Mouse (Mus musculus) heart, adult 9 months (tissue): Measurements from ENCODE around the gene Gm9780.
"Not testable (repeated sequence)": the region's sequence is repeated elsewhere in the genome, so short reads cannot be mapped to it uniquely, and the experiment has no call there.

ENCODE experiments used
- DNase-seq, 2 experiments: peaks; one replicate each; pipeline ENCODE4 v3.0.0; 2022; ENCODE audit warnings: low spot score in 2 of 2

Gm9780 gene

DNA sequence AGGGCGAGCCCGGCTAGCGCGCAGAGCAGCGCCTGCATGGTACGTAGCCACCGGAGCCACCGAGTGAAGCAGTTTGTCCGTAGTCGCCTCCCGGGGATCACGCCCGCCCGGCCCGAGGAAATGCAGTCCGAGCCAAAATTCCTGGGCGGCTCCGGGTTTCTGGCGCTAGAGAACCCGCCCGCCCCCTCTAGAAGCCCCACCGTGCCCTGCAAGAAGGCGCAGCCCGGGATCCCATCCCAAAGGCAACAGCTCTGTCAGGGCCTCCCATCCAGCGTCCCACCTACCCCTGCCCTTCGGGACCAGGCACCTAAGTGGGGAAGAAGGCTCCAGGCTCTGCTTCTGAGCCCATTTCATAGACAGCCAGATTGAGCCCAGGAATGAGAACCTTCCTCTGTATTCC is at the start of gene Gm9780:
TSS of gene Gm9780 (minus strand) at position 101 of the 400 bp plus-strand sequence.
- not testable (repeated sequence) for DNase-seq

DNA sequence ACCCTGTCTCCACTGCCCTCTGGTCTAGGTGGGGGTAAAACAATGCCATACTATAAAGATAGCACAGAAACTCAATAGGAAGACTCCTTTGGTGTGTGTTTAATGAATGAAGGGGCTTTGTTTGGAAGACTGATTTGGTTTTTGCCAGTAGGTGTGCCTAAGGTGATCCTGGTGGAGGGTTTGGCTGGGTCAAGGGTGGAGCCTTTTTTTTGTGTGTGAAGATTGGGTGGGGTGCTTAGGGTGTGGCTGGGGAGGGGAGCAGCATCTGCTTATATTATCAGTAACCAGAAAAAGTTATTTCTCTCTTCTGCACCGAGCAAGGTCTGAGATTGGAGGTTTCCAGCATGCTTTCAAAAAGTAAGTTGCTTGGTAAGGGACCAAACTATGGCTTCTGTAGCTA is 39.5 kb upstream of the Gm9780 start, which contains the start of gene Cphx3:
TSS of gene Cphx3 (plus strand) at position 301 of the 400 bp plus-strand sequence.
- DNase-seq: not testable (repeated sequence)

DNA sequence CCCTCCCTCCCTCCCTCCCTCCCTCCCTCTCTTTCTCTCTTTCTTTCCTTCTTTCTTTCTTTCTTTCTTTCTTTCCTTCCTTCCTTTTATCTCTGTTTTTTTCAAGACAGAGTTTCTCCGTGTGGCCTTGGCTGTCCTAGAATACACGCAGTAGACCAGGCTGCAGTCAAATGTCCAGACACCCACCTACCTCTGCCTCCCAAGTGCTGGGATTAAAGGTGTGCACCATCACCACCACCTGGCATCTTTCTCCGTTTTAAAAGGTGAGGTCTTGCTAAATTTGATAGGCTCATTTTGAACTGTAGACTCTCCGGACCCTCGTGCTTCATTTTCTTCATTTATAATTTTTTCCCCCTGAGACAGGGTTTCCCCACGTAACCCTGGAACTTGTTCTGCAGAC is 38.7 kb upstream of the Gm9780 start, which contains the start of gene Cphx2:
TSS of gene Cphx2 (plus strand) at position 301 of the 400 bp plus-strand sequence.
- DNase-seq: not testable (repeated sequence)

DNA sequence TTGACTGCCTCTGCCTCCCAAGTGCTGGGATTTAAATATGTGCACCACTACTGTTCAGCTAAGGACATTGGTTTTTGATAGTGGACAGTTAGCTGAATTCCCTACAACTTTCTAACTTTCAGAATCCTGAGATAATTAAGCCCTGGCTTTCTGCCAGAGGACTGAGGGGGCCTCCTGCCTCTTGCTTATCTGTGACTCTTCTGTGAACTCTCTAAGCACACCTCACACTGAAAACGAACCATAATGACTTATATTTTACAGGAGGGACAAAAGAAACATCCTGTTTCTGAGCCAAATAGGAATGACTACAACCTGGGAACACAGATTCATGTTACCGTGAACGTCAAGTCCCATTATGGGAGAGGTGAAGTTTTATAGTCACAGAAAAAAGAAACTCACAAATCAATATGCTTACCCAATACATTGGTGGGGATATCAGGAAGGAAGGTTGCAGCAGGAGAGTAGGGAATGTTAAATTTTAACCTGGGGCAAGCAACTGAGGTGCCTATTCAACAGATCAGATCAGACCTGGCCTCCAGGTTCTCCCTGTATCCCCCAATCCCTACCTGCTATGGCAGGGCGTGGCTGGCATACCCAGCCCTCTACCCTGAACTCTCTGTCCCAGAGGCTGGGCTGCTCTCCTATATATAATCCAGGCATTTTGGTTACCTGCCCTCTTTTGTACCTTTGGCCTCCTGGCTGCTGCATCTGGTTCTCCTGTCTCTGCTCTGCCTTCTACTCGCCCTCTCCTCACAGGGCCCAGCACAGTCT is 34.3 kb upstream of the Gm9780 start:
- DNase-seq: not testable (repeated sequence)

DNA sequence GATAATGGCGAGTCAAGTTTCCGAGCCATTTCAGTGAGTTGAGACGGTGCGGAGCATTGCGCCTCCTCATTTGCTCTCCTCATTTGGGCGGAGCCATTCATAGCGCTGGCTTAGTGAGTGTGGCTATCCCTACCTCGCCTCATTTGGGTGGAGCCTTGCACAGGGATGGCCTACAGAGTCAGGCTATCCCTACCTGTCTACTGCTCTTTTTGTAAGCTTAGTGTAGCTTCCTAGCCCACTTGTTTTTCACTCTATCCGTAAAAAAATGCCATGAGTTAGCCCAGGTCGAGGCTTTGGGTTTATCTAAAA is 24.8 kb upstream of the Gm9780 start, which contains the start of gene Tmem254c:
TSS of gene Tmem254c (minus strand) at position 31 of the 309 bp plus-strand sequence.
- DNase-seq: not testable (repeated sequence)

DNA sequence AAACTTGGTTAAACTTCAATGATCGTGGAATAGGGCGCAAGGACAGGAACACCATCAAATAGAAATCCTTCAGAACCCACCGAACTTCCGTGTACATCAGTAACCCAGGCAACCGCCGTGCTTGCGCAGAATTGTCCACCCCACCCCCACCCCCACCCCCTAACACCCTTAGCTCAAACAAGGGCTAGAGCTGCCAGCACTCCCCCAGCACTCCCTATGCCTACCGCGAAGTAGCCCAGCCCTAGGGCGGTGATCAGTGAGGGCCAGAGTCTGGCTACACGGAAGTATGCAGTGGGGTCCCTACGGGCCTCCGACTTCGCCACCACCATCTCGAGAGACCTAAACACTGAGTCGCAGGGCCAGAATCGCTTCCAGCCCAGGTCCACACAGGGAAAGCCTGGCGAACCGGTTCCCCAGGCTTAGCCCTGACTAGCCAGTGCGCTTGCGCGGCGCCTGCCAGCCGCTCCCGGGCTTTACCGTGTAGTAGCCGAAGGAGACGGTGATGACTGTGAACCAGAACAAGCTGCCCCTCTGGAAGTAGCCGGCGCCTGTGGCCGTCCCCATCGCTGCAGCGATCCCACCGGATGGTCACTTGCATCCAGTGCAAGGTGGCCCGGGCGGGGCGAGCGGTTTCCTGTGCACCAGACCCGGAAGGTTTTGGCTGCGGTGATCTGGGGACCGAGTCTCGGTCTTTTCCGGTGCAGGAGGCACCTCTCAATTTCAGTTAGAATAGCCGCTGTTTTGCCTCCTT is 24.2 kb upstream of the Gm9780 start:
- DNase-seq: not testable (repeated sequence)

DNA sequence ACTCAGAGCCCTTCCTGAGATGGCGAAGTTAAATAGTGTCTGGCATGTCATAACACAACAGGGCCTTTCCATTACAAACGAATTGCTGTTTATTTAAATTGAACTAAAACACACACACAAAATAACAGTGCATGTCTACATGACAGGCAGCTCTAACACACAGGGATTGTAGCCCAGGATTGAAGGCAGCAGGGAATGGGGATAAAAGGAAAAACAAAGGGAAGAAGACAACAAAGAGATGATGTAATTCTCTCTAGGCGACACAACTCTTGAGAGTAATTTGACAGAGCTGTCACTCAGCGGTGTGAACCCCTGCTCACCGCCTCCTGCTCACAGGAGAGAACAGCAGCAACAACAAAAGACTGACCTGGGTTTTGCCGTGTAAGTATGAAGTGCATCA is 16.9 kb upstream of the Gm9780 start:
- not testable (repeated sequence) for DNase-seq

DNA sequence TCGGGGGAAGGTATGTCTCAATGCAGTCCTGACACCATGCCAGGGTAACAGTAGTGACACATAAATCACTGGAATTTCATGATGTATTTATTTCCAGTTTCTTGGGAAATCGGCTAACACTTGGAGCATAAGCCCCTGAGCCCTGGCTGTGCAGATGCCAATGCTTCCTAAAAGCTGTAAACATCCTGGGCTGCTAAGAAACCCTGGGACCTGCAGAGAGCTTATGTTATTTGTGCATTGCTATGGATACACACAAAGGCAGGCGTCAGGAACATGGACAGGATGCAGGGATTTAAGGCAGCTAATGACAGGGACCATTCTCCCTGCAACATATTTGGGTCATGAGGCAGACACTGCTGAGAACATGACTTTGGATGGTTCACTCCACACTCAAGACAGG is 15.7 kb upstream of the Gm9780 start:
- DNase-seq: not testable (repeated sequence)

DNA sequence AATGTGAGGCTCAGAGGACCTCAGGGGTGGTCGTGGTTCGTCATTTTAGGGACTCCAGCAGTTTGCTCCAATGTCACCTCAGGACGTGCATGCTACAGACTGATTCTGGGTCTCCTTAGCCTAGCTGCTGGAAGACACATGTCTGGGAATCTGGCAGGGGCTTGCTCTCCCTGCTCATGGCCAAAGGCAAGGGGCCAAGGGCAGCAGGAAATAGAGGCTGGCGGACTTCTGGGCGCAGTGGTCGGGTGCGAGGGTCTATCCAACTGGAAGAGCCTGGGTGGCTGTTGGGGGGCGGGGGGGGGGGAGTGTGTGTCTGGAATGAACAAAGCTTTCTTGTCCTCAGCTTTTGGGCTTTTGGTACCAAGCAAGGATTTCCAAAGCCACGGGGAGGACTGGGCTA is 6.3 kb upstream of the Gm9780 start:
- not testable (repeated sequence) for DNase-seq

DNA sequence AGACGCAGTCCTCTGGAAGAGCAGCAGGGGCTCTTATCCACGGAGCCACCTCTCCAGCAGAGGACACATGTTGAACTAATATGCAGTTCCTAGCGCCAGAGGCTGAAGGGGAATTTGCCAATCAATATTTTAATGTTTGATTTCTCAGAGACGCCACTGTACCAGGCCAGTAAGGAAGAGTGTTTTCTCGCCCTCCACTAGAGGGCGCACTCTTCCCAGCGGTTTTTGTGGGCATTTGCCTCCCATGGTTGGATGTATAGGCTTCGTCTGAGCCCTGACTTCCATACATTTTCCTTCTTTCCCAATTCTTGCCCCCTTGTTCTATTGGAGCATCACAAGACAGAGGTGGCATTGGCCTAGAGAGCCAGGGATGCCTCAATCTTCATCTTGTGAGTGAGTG is 4.5 kb upstream of the Gm9780 start:
- DNase-seq: not testable (repeated sequence)

DNA sequence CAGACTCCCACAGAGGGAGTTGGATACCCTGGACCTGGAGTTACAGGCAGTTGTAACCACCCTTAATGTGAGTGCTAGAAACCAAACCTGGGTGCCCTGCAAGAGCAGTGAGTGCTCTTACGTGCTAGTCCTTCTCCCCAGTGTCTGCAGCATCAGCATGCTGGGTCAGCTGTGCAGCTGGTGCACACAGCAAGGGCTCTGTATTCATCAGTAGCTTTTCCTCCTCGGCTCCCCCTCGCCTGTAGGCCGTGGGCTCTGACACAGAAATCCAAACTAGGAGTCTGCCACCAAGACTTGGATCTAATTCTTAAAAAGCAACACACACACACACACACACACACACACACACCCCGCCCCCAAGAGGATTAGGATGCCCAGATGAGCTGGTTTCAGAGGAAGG is 2.5 kb upstream of the Gm9780 start:
- not testable (repeated sequence) for DNase-seq

DNA sequence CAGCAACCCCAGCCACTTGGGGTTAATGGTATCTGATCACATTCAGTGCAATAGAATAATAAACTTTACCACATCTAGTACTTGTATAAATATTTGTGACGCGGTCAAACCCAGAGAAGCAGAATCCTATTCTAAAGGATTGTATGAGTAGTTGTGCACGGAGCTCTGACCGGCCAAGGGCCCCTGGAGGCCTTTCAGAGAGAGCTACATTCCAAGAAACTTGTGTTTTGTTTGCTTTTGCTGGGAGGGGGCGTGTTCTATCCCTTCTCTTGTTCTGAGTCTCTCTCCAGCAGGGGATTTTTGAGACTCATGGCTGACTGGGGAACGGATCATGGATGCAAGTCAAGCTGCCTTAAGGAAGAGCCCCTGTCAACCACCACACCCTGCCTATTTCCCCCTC is 7.1 kb downstream of the Gm9780 start:
- not testable (repeated sequence) for DNase-seq

DNA sequence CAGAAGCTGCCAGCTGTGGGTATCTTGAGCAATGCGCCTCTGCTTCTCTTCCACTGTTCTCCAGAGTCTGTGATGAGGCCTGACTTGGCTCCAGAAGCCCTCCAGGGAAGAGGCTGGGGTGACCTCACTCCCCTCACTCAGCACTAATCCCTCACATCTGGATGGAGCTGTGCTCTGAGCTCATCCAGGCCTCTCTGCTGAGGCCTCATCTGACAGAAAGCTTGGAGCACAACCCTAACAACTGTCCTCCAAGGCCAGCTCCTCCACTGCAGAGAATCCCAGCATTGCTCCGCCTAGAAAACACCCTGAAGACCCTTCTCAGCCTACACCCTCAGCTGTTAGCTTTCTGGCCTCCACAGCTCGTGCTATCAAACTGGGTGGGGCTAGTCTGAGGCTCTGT is 8.1 kb downstream of the Gm9780 start:
- not testable (repeated sequence) for DNase-seq

DNA sequence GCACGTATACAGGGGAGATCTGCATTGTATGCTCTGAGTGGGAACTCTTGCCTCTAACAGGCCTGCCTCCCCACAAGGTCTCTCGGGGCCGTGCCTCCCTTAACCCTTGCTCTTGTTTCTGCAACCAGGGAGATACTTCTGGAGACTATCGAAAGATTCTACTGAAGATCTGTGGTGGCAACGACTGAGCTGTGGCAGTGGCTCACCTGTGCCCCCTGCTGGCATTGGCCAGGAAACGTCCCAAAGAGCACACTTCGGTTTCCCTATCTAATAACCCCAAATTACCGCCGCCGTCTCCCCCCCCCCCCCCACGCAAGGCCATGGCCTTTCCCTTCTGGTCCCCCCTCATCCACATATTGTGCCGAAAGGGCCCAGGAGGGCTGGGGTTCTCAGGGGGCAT is 16.9 kb downstream of the Gm9780 start:
- not testable (repeated sequence) for DNase-seq

DNA sequence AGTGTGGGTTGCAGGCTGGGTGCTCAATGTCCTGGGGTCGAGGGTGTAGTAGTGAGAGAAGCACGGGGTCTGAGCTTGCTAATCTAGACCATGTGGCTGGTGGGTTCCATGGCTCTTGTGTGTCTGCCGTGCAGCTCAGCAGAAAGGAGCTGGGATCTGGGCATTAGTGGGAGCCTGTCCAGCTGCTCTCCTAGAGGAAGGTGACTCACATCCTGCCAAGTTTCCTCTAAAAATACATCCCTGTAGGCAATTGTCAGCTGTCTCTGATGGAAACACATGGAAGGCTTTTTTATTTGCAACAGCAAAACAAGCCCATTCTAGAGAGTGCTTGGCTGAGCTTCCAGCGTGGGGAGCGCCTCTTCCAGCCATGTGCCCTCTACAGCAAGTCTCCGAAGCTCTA is 19.7 kb downstream of the Gm9780 start:
- not testable (repeated sequence) for DNase-seq

DNA sequence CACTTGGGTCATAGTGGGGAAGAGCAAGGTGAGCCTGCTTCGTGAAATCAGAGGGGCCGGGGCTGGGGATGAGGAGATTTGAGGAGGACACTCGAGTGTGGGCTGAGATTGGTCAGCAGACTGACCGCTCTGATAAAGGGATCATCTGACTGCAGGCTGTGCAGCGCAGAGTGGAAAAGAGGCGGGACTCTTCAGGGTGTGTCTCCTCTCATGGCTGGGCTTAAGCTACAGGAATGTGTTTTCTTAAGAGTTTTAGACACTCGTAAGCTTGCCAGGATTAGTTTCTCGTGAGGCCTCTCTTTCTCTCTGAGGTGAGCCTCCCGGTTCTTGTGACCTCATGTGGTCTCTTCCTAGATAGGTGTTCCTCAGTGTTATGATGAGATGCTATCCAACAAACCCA is 21.0 kb downstream of the Gm9780 start:
- not testable (repeated sequence) for DNase-seq

DNA sequence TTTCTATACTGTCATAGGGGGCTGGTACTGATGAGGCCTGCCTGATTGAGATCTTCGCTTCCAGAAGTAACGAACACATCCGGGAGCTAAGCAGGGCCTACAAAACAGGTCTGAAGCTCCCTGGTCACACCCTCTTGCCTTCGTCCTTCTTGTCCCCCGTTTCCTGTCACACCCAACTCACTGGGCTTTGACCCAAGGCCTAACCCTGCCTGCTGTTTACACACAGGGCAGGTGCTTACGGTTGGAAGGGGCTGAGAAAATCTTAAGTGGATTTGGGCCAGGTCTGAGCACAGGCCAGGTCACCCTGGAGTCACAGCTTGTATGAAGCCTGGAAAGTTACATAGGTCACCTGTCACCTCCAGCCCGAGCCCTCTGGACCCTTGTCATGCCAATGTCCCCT is 26.1 kb downstream of the Gm9780 start:
- not testable (repeated sequence) for DNase-seq

DNA sequence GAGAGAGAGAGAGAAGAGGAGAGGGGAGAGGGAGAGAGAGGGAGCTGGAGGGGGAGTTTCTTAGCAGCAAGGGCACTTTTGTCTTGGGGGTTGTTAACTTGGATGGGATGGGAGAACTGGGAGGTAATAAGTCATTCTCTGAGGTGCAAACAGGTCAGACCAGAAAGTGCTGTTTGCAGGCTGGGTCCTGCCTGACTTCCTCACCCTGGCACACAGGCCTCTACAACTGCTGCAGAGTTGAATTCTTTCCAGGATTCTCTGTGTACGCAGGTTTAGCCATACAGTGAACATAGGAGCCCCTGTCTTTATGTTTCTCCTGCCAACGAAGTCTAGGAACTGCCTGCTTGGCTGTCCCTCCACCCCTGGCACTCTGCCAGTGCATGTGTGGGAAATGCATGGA is 35.0 kb downstream of the Gm9780 start:
- DNase-seq: not testable (repeated sequence)

DNA sequence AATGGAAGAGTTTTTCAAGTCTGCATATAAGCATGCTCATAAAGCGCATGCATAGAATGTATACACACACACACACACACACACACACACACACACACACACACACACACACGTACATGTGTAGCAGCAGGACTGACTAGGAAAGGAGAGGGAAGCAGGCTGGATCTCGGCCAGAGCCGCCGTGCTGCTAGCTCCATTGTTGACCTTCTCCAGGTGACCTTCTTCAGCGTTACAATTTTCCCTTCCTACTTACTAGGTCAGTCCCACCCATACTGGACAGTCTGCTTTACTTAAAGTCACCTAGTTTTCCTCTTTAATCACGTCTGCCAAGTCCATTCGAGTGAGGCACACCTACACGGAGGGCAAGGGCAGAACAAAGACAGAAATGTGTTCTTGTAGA is 60.6 kb downstream of the Gm9780 start:
- not testable (repeated sequence) for DNase-seq

DNA sequence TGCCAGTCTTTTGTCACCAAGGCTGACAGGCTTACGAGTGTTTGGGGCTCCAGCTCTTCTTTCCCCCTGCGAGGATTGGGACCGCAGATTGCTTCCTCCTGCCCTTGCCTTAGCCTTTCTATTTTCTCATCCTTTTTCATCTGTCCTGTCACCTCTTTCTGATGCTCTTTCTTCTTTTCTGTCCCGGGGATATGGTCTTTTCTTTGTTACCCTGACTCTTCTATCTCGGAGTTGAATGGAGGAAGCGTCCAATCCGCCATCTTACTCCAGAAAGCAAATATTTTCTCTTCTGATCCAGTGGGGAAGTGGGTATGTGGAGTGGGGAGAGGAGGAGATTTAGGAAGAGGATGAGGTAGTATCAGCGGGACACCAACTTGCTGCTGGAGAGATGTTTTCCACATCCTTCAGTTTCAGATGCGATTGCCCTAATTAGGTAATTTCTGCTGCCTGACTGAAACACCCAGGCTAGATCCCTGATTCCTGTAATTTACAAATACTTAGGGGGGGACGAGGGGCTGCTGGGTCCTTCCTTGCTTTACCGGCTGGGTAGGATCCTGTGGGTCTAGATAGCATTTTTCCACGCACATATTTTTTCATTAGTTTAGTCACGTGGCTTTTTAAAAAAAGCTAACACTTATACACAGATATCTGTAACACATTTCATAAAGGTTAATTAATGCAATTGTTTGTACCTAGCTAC is 63.1 kb downstream of the Gm9780 start:
- not testable (repeated sequence) for DNase-seq

DNA sequence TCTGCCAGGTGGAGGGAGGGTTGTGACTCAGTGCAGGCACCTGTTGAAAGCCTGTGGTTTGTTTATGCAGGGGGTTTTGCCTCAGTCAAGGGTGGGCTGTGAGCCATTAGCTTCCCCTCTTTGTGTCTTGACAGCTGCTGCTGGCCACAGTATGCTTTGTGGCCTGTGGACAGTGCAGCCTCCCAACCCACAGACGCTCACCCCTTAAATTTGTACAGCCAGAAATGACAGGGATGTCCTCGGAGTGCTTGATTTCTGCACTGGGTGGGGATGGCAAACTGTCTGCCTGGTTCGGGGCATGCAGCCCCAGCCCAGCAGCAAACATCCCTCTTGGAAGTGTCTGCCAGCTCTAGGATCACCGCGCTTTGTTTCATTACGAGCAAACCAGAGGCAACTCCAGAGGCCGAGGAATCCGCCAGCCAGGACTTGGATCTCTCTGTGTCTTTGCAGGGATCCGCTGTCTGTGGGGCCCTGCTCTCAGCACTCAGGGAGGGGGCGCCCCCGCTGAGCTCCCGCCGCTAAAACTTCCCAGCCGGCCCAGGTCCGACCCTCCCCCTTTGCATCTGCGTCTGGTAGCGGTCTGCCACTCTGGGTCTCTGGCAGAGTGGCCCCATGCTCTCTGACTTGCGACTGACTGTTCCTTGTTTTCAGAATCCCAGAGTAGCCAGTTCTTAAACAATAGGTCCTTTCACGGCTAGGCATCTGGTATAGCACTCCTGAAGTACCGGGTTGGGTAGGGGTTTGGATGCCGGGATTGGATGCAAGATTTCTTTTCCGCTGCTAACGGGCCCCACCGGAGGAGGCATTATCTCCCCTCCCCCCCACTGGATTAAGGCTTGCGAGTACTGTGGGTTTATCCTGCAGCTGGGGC is 63.9 kb downstream of the Gm9780 start, which contains the start of gene Duxbl1:
TSS of gene Duxbl1 (plus strand) at position 207 of the 871 bp plus-strand sequence.
- DNase-seq: not testable (repeated sequence)
